4 mouse cellular contexts compared by ENCODE assay signal in genomic region chr8:20495542-20495941, GRCm38 (mm10).
DNase-seq lines count a peak whose midpoint lies in the region; TF ChIP-seq lines count a peak whose summit lies in the region.
"Not testable (repeated sequence)": the region's sequence is repeated elsewhere in the genome, so short reads cannot be mapped to it uniquely, and the experiment has no call there.

No protein-coding gene starts in this region.

- not testable (repeated sequence) for H3K4me3 ChIP-seq in kidney, adult 2 months (ENCODE audit: insufficient read depth, low read depth, low read length)

- H3K36me3 ChIP-seq in kidney, adult 2 months (ENCODE audit: control insufficient read depth, insufficient read depth, low read length) = not testable (repeated sequence)

- H3K27me3 ChIP-seq in kidney, adult 2 months (replicated peaks; ENCODE audit: control insufficient read depth, insufficient read depth, low read length) = not testable (repeated sequence)

- TF ChIP-seq POLR2A in kidney, adult 2 months (IDR thresholded peaks at IDR 0.05; ENCODE audit: low read depth, low read length) = not testable (repeated sequence)

- peak; percentile 84 for DNase-seq in heart, adult 11 months
- peak; percentile 24 to 40 for DNase-seq in heart, adult 9 months (ENCODE audit: low spot score in 2 of 2)
- DNase-seq in kidney, adult 2 months = peak; percentile 27
- DNase-seq in kidney, adult 9 months = peak; percentile 12

- TF ChIP-seq CTCF in kidney, adult 2 months (conservative IDR thresholded peaks at IDR 0.05; ENCODE audit: insufficient read depth, insufficient read length, low read depth, low read length) = not testable (repeated sequence)

- not testable (repeated sequence) for H3K4me1 ChIP-seq in kidney, adult 2 months (ENCODE audit: control insufficient read depth, insufficient read depth, low read length)

- WGBS in kidney, adult 2 months = no CpG with 5 or more reads among the region's 1 CpGs

- not testable (repeated sequence) for H3K27ac ChIP-seq in kidney, adult 2 months (ENCODE audit: insufficient read depth, low read depth, low read length)

Comparison
In these comparisons a context has a peak if more than half of its experiments do, and no peak if none do; other contexts are left out.
1. DNase-seq: peak in every context shown above with its lines; median percentile 84 in heart, adult 11 months; 32 in heart, adult 9 months; 27 in kidney, adult 2 months; 12 in kidney, adult 9 months.